Mouse (Mus musculus) erythroblast, embryonic 14.5 days (primary cell): ENCODE measurements around the gene Tlk1.

Experiments used
- GATA1 ChIP-seq: IDR thresholded peaks from 2 replicates; pipeline ENCODE4 v1.6.1; 2012; ENCODE audit warnings: low read length, inconsistent platforms, mixed read lengths
- TAL1 ChIP-seq: IDR thresholded peaks from 3 replicates; pipeline ENCODE4 v1.6.1; 2012; ENCODE audit warnings: low read length, inconsistent platforms, mixed read lengths

DNA sequence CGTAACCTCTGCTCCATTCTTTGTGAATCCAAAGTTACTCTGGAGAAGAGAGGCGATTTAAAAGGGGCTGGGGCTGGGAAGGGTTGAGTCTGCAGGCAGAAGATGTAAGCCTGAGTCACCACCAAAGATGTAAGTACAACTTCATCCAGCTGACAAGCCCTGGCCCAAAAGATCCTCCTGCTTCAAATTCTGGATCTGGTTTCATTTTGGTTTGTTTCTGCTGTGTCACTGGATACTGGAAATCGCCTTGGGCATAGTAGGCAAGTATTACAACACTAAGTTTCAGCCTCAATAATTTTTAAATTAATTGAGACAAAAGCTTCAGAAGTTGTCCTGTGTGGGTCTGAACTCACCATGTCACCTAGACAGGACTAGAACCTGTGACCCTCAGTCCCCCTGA is 43.6 kb upstream of the Tlk1 start:
- TF ChIP-seq TAL1 = no peak
- no peak for TF ChIP-seq GATA1
